Mouse (Mus musculus): ENCODE results near the gene Klhl26. TPM values are rescaled to one million over a fixed set of nuclear protein-coding genes. Genes with fewer than 3 reads are reported as not detected.

Klhl26 gene
- polyA plus RNA-seq, 1 experiment from 2014 or later: 24.9 TPM

GRCm38 (mm10) chr8:70414310-70414946 is 62.3 kb downstream of the Klhl26 start:
- Histone ChIP-seq H3K9me3 (replicated peaks; ENCODE audit: control insufficient read depth, low read length) (no peaks in the 10 kb centered on the region), H3K4me1 (ENCODE audit: control insufficient read depth, insufficient read depth, low read length) (peaks cover 33% of the 10 kb centered on the region), H3K36me3 (ENCODE audit: control insufficient read depth, insufficient read depth, low read length) (no peaks in the 10 kb centered on the region), H3K4me3 (replicated peaks; ENCODE audit: low read length) (no peak overlapping the region), H3K27ac (ENCODE audit: low read length) (no peak overlapping the region), H3K27me3 (ENCODE audit: control insufficient read depth, insufficient read depth, low read length) (no peaks in the 10 kb centered on the region), H3K4me2 (ENCODE audit: low read depth, low read length) (no peak overlapping the region), H3K9ac (ENCODE audit: low read length) (no peak overlapping the region)
- 81% methylated on average over 6 of the region's 6 CpGs for WGBS
- no peak for ATAC-seq (ENCODE audit: insufficient read depth, low FRiP score)

GRCm38 (mm10) chr8:70410281-70410680 is 66.5 kb downstream of the Klhl26 start:
- H3K27ac ChIP-seq (ENCODE audit: low read length): no peak overlapping the region
- H3K4me1 ChIP-seq (ENCODE audit: control insufficient read depth, insufficient read depth, low read length): peaks cover 45% of the 10 kb centered on the region
- no peak overlapping the region for H3K9ac ChIP-seq (ENCODE audit: low read length)
- ATAC-seq (ENCODE audit: insufficient read depth, low FRiP score): no peak
- no peaks in the 10 kb centered on the region for H3K27me3 ChIP-seq (ENCODE audit: control insufficient read depth, insufficient read depth, low read length)
- H3K36me3 ChIP-seq (ENCODE audit: control insufficient read depth, insufficient read depth, low read length): no peaks in the 10 kb centered on the region
- no peak overlapping the region for H3K4me3 ChIP-seq (replicated peaks; ENCODE audit: low read length)
- H3K9me3 ChIP-seq (replicated peaks; ENCODE audit: control insufficient read depth, low read length): no peaks in the 10 kb centered on the region
- 95% methylated on average over 5 of the region's 5 CpGs for WGBS
- no peak overlapping the region for H3K4me2 ChIP-seq (ENCODE audit: low read depth, low read length)

GRCm38 (mm10) chr8:70409455-70409871 is 67.3 kb downstream of the Klhl26 start:
- Histone ChIP-seq H3K27ac (ENCODE audit: low read length) (peak overlapping the region; percentile 90), H3K9me3 (replicated peaks; ENCODE audit: control insufficient read depth, low read length) (no peaks in the 10 kb centered on the region), H3K36me3 (ENCODE audit: control insufficient read depth, insufficient read depth, low read length) (no peaks in the 10 kb centered on the region), H3K9ac (ENCODE audit: low read length) (peak overlapping the region; percentile 54; the same call in 1 of the 2 replicates), H3K4me2 (ENCODE audit: low read depth, low read length) (no peak overlapping the region; the same call in 1 of the 2 replicates), H3K4me3 (replicated peaks; ENCODE audit: low read length) (no peak overlapping the region), H3K27me3 (ENCODE audit: control insufficient read depth, insufficient read depth, low read length) (no peaks in the 10 kb centered on the region), H3K4me1 (ENCODE audit: control insufficient read depth, insufficient read depth, low read length) (peaks cover 51% of the 10 kb centered on the region)
- WGBS: 25% methylated on average over 9 of the region's 9 CpGs
- peak; percentile 46; the same call in 1 of the 2 replicates for ATAC-seq (ENCODE audit: insufficient read depth, low FRiP score)

GRCm38 (mm10) chr8:70409019-70409418 is 67.7 kb downstream of the Klhl26 start:
- no peak for ATAC-seq (ENCODE audit: insufficient read depth, low FRiP score)
- H3K4me3 ChIP-seq (replicated peaks; ENCODE audit: low read length): no peak overlapping the region
- no peaks in the 10 kb centered on the region for H3K9me3 ChIP-seq (replicated peaks; ENCODE audit: control insufficient read depth, low read length)
- 65% methylated on average over 10 of the region's 10 CpGs for WGBS
- peak overlapping the region; percentile 54 for H3K9ac ChIP-seq (ENCODE audit: low read length)
- H3K4me1 ChIP-seq (ENCODE audit: control insufficient read depth, insufficient read depth, low read length): peaks cover 51% of the 10 kb centered on the region
- peak overlapping the region; percentile 90 for H3K27ac ChIP-seq (ENCODE audit: low read length)
- H3K36me3 ChIP-seq (ENCODE audit: control insufficient read depth, insufficient read depth, low read length): no peaks in the 10 kb centered on the region
- H3K4me2 ChIP-seq (ENCODE audit: low read depth, low read length): peak overlapping the region; percentile 14
- no peaks in the 10 kb centered on the region for H3K27me3 ChIP-seq (ENCODE audit: control insufficient read depth, insufficient read depth, low read length)

GRCm38 (mm10) chr8:70408301-70408700 is 68.5 kb downstream of the Klhl26 start:
- no peaks in the 10 kb centered on the region for H3K27me3 ChIP-seq (ENCODE audit: control insufficient read depth, insufficient read depth, low read length)
- H3K36me3 ChIP-seq (ENCODE audit: control insufficient read depth, insufficient read depth, low read length): no peaks in the 10 kb centered on the region
- peak overlapping the region; percentile 90 for H3K27ac ChIP-seq (ENCODE audit: low read length)
- H3K9ac ChIP-seq (ENCODE audit: low read length): peak overlapping the region; percentile 49
- H3K9me3 ChIP-seq (replicated peaks; ENCODE audit: control insufficient read depth, low read length): no peaks in the 10 kb centered on the region
- H3K4me3 ChIP-seq (replicated peaks; ENCODE audit: low read length): no peak overlapping the region
- peak; percentile 74 for ATAC-seq (ENCODE audit: insufficient read depth, low FRiP score)
- 35% methylated on average over 6 of the region's 6 CpGs for WGBS
- H3K4me1 ChIP-seq (ENCODE audit: control insufficient read depth, insufficient read depth, low read length): peaks cover 51% of the 10 kb centered on the region
- peak overlapping the region; percentile 14 for H3K4me2 ChIP-seq (ENCODE audit: low read depth, low read length)

- Histone ChIP-seq H3K4me1 (ENCODE audit: control insufficient read depth, insufficient read depth, low read length) (peaks cover 51% of the 10 kb centered on the region), H3K4me3 (replicated peaks; ENCODE audit: low read length) (no peak overlapping the region), H3K27me3 (ENCODE audit: control insufficient read depth, insufficient read depth, low read length) (no peaks in the 10 kb centered on the region), H3K27ac (ENCODE audit: low read length) (peak overlapping the region; percentile 70), H3K4me2 (ENCODE audit: low read depth, low read length) (no peak overlapping the region), H3K36me3 (ENCODE audit: control insufficient read depth, insufficient read depth, low read length) (no peaks in the 10 kb centered on the region), H3K9me3 (replicated peaks; ENCODE audit: control insufficient read depth, low read length) (no peaks in the 10 kb centered on the region), H3K9ac (ENCODE audit: low read length) (peak overlapping the region; percentile 55)
- ATAC-seq (ENCODE audit: insufficient read depth, low FRiP score): peak; percentile 73
- 61% methylated on average over 11 of the region's 11 CpGs for WGBS
Observed at GRCm38 (mm10) chr8:70406427-70407069, 70.2 kb downstream of the Klhl26 start.

- Histone ChIP-seq H3K9me3 (replicated peaks; ENCODE audit: control insufficient read depth, low read length) (no peaks in the 10 kb centered on the region), H3K27me3 (ENCODE audit: control insufficient read depth, insufficient read depth, low read length) (no peaks in the 10 kb centered on the region), H3K4me2 (ENCODE audit: low read depth, low read length) (no peak overlapping the region), H3K4me1 (ENCODE audit: control insufficient read depth, insufficient read depth, low read length) (peaks cover 51% of the 10 kb centered on the region), H3K4me3 (replicated peaks; ENCODE audit: low read length) (no peak overlapping the region), H3K27ac (ENCODE audit: low read length) (peak overlapping the region; percentile 11), H3K9ac (ENCODE audit: low read length) (no peak overlapping the region), H3K36me3 (ENCODE audit: control insufficient read depth, insufficient read depth, low read length) (peaks cover 4% of the 10 kb centered on the region; the same call in 1 of the 2 replicates)
- WGBS: 35% methylated on average over 7 of the region's 7 CpGs
- no peak for ATAC-seq (ENCODE audit: insufficient read depth, low FRiP score)
Observed at GRCm38 (mm10) chr8:70405189-70405588, 71.6 kb downstream of the Klhl26 start.

DNA sequence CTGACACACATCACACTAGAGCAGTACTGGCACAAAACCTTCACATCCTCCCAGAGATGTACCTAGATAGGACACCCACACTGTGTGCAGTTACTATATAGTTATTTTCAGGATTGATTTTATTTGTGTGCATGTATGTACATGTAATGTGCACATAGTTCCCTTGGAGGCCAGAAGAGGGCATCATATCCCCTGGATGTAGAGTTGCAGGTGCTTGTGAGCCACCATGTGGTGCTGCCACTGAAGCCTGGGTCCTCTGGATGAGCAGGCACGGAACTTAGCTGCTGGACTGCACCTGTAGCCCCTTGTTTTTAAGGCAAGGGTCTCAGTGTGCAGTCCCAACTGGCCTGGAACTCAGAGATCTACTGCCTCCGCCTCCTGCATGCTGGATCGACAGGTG is 72.6 kb downstream of the Klhl26 start:
- ATAC-seq (ENCODE audit: insufficient read depth, low FRiP score): no peak
- Histone ChIP-seq H3K27ac (ENCODE audit: low read length) (no peak overlapping the region), H3K27me3 (ENCODE audit: control insufficient read depth, insufficient read depth, low read length) (no peaks in the 10 kb centered on the region), H3K4me2 (ENCODE audit: low read depth, low read length) (no peak overlapping the region), H3K9me3 (replicated peaks; ENCODE audit: control insufficient read depth, low read length) (no peaks in the 10 kb centered on the region), H3K9ac (ENCODE audit: low read length) (no peak overlapping the region), H3K36me3 (ENCODE audit: control insufficient read depth, insufficient read depth, low read length) (peaks cover 7% of the 10 kb centered on the region; the same call in 1 of the 2 replicates), H3K4me3 (replicated peaks; ENCODE audit: low read length) (no peak overlapping the region), H3K4me1 (ENCODE audit: control insufficient read depth, insufficient read depth, low read length) (peaks cover 45% of the 10 kb centered on the region)
- WGBS: 93% methylated on average over 3 of the region's 3 CpGs
